Mouse (Mus musculus): ENCODE measurements around the gene Rnf43. TPM values are rescaled to one million over a fixed set of nuclear protein-coding genes. Genes with fewer than 3 reads are reported as not detected.

Gene Rnf43
- 1 to 10 TPM in 1 of 2 experiments, under 1 TPM in 1; 0.69 to 1.1 TPM for total RNA-seq (2021)
- long read RNA-seq, experiment 1, full-length matches to known transcripts = 1 of 4 reads
- long read RNA-seq, experiment 1, partial matches to known transcripts = 0 of 4 reads
- long read RNA-seq, experiment 1, other reads (novel, unspliced or antisense) = 3 of 4 reads
- long read RNA-seq, experiment 2, partial matches to known transcripts = 0 of 2 reads
- long read RNA-seq, experiment 2, other reads (novel, unspliced or antisense) = 2 of 2 reads

- DNase-seq (ENCODE audit: low spot score) = peak; percentile 81
Measured at GRCm38 (mm10) chr11:87662407-87662806, at the start of gene Rnf43. TSS of gene Rnf43 (plus strand) at chr11:87662722.

GRCm38 (mm10) chr11:87613972-87614371 is 48.5 kb upstream of the Rnf43 start:
- no peak for DNase-seq (ENCODE audit: low spot score)

- DNase-seq (ENCODE audit: low spot score) = no peak
Measured at GRCm38 (mm10) chr11:87615551-87615950, 47.0 kb upstream of the Rnf43 start.

GRCm38 (mm10) chr11:87615952-87616351 is 46.6 kb upstream of the Rnf43 start:
- DNase-seq (ENCODE audit: low spot score) = no peak

- no peak for DNase-seq (ENCODE audit: low spot score)
Measured at GRCm38 (mm10) chr11:87616790-87617474, 45.6 kb upstream of the Rnf43 start, which contains the start of gene Hsf5. TSS of gene Hsf5 (plus strand) at chr11:87617164.

GRCm38 (mm10) chr11:87617606-87618005 is 44.9 kb upstream of the Rnf43 start:
- no peak for DNase-seq (ENCODE audit: low spot score)

GRCm38 (mm10) chr11:87623160-87623559 is 39.4 kb upstream of the Rnf43 start:
- DNase-seq (ENCODE audit: low spot score) = no peak

- DNase-seq (ENCODE audit: low spot score) = no peak
Measured at GRCm38 (mm10) chr11:87629859-87630258, 32.7 kb upstream of the Rnf43 start.

GRCm38 (mm10) chr11:87638793-87639192 is 23.7 kb upstream of the Rnf43 start:
- DNase-seq (ENCODE audit: low spot score) = no peak

- peak; percentile 29 for DNase-seq (ENCODE audit: low spot score)
Measured at GRCm38 (mm10) chr11:87639206-87639605, 23.3 kb upstream of the Rnf43 start.

- DNase-seq (ENCODE audit: low spot score) = no peak
Measured at GRCm38 (mm10) chr11:87642865-87643264, 19.7 kb upstream of the Rnf43 start.

- DNase-seq (ENCODE audit: low spot score) = no peak
Measured at GRCm38 (mm10) chr11:87654693-87655092, 7.8 kb upstream of the Rnf43 start.

GRCm38 (mm10) chr11:87659216-87659615 is 3.3 kb upstream of the Rnf43 start:
- DNase-seq (ENCODE audit: low spot score) = no peak

- no peak for DNase-seq (ENCODE audit: low spot score)
Measured at GRCm38 (mm10) chr11:87662822-87663221, 300 bp downstream of the Rnf43 start.

GRCm38 (mm10) chr11:87663948-87664347 is 1.4 kb downstream of the Rnf43 start:
- no peak for DNase-seq (ENCODE audit: low spot score)

- no peak for DNase-seq (ENCODE audit: low spot score)
Measured at GRCm38 (mm10) chr11:87664521-87664920, 2.0 kb downstream of the Rnf43 start.

- DNase-seq (ENCODE audit: low spot score) = no peak
Measured at GRCm38 (mm10) chr11:87665224-87665623, 2.7 kb downstream of the Rnf43 start.

GRCm38 (mm10) chr11:87665658-87666057 is 3.1 kb downstream of the Rnf43 start:
- no peak for DNase-seq (ENCODE audit: low spot score)

GRCm38 (mm10) chr11:87666256-87667035 is 3.9 kb downstream of the Rnf43 start:
- DNase-seq (ENCODE audit: low spot score) = no peak

- DNase-seq (ENCODE audit: low spot score) = no peak
Measured at GRCm38 (mm10) chr11:87667107-87668090, 4.9 kb downstream of the Rnf43 start.

- no peak for DNase-seq (ENCODE audit: low spot score)
Measured at GRCm38 (mm10) chr11:87673282-87673681, 10.8 kb downstream of the Rnf43 start.
